Mouse (Mus musculus) midbrain, embryonic 10.5 days (tissue): ENCODE measurements around the gene Pygo2. TPM values are rescaled to one million over a fixed set of nuclear protein-coding genes. Genes with fewer than 3 reads are reported as not detected.

Source experiments
- DNase-seq: peaks from one replicate; pipeline ENCODE4 v3.0.0-alpha.2; 2017; ENCODE audit warnings: low spot score
- H3K27ac ChIP-seq: fragments of 300-500 bp; sonication (generic); replicated peaks from 2 replicates; pipeline ENCODE4 v1.5.1; 2016; ENCODE audit warnings: mild to moderate bottlenecking
- H3K27me3 ChIP-seq: fragments of 300-500 bp; sonication (generic); 2 replicates; pipeline ENCODE4 v1.6.1; 2016; ENCODE audit warnings: low read depth, mild to moderate bottlenecking; ENCODE audit not compliant: poor library complexity, severe bottlenecking
- H3K36me3 ChIP-seq: fragments of 300-500 bp; sonication (generic); 2 replicates; pipeline ENCODE4 v1.6.1; 2016; ENCODE audit warnings: mild to moderate bottlenecking, moderate library complexity
- H3K4me1 ChIP-seq: fragments of 300-500 bp; sonication (generic); 2 replicates; pipeline ENCODE4 v1.6.1; 2016
- H3K4me3 ChIP-seq: fragments of 300-500 bp; sonication (generic); 2 replicates; pipeline ENCODE4 v1.5.1; 2016; ENCODE audit warnings: mild to moderate bottlenecking, moderate library complexity
- H3K9me3 ChIP-seq: fragments of 300-500 bp; sonication (generic); replicated peaks from 2 replicates; pipeline ENCODE4 v1.6.1; 2016; ENCODE audit warnings: mild to moderate bottlenecking
- WGBS: fragments of 180-500 bp; shearing (Covaris S2); methylation state at CpG from one replicate; pipeline ENCODE4 v1.1.7; 2016; 5-methylcytosine and 5-hydroxymethylcytosine counted together
- polyA plus RNA-seq: library from polyadenylated mRNA; unstranded; fragments of >200 nt; fragmentation: Nextera tagmentation; extraction: Ambion mirVana; gene quantifications from 2 replicates; pipeline ENCODE4 v1.2.1, GENCODE M21; 2016

Pygo2 gene
- polyA plus RNA-seq, 1 experiment from 2014 or later: 43.3 TPM

GRCm38 (mm10) chr3:89395806-89396653 lies 34.0 kb upstream of the Pygo2 start:
- H3K4me3 ChIP-seq: peak overlapping the region; percentile 61
- H3K9me3 ChIP-seq: no peaks in the 10 kb centered on the region
- peak overlapping the region; percentile 79 for H3K27ac ChIP-seq
- peak; percentile 79 for DNase-seq
- peaks cover 31% of the 10 kb centered on the region for H3K27me3 ChIP-seq
- under 1% methylated on average over 44 of the region's 44 CpGs for WGBS
- 0 out of 2 replicates have a peak, but pooled peaks cover 5% of the 10 kb centered on the region for H3K36me3 ChIP-seq
- H3K4me1 ChIP-seq: peaks cover 59% of the 10 kb centered on the region

GRCm38 (mm10) chr3:89396654-89397005 lies 33.4 kb upstream of the Pygo2 start:
- Histone ChIP-seq H3K36me3 (peaks cover 11% of the 10 kb centered on the region; the same call in 1 of the 2 replicates), H3K27ac (peak overlapping the region; percentile 79; the same call in 1 of the 2 replicates), H3K4me3 (peak overlapping the region; percentile 61), H3K4me1 (peaks cover 53% of the 10 kb centered on the region), H3K27me3 (peaks cover 25% of the 10 kb centered on the region), H3K9me3 (no peaks in the 10 kb centered on the region)
- no peak for DNase-seq
- 3% methylated on average over 4 of the region's 4 CpGs for WGBS

GRCm38 (mm10) chr3:89401329-89401728 lies 28.7 kb upstream of the Pygo2 start:
- 93% methylated on average over 7 of the region's 7 CpGs for WGBS
- H3K4me3 ChIP-seq: no peak overlapping the region
- H3K4me1 ChIP-seq: peaks cover 12% of the 10 kb centered on the region
- no peaks in the 10 kb centered on the region; the same call in 1 of the 2 replicates for H3K27me3 ChIP-seq
- no peaks in the 10 kb centered on the region for H3K9me3 ChIP-seq
- H3K27ac ChIP-seq: no peak overlapping the region
- peaks cover 48% of the 10 kb centered on the region for H3K36me3 ChIP-seq
- DNase-seq: no peak

- no peaks in the 10 kb centered on the region for H3K27me3 ChIP-seq
Observed at GRCm38 (mm10) chr3:89402693-89403092, 27.3 kb upstream of the Pygo2 start, which contains the start of gene Lenep. Gene Lenep, minus strand, starts transcription at chr3:89402793.

GRCm38 (mm10) chr3:89406887-89407286 lies 23.1 kb upstream of the Pygo2 start:
- Histone ChIP-seq H3K36me3 (peaks cover 60% of the 10 kb centered on the region), H3K27me3 (no peaks in the 10 kb centered on the region), H3K4me3 (no peak overlapping the region), H3K27ac (no peak overlapping the region), H3K9me3 (no peaks in the 10 kb centered on the region), H3K4me1 (peaks cover 18% of the 10 kb centered on the region)
- DNase-seq: no peak
- 91% methylated on average over 6 of the region's 6 CpGs for WGBS

More at GRCm38 (mm10) chr3:89402693-89403092, 27.3 kb upstream of the Pygo2 start, which contains the start of gene Lenep:
- Histone ChIP-seq H3K27ac (no peak within 1 kb of the TSS), H3K9me3 (no peaks in the 10 kb centered on the region), H3K4me3 (no peak within 1 kb of the TSS), H3K4me1 (peaks cover 6% of the 10 kb centered on the region; the same call in 1 of the 2 replicates), H3K36me3 (peaks cover 59% of the 10 kb centered on the region)
- no peak for DNase-seq
- 76% methylated on average over 5 of the region's 5 CpGs for WGBS

GRCm38 (mm10) chr3:89408448-89408847 lies 21.6 kb upstream of the Pygo2 start:
- Histone ChIP-seq H3K4me1 (peaks cover 17% of the 10 kb centered on the region), H3K4me3 (no peak overlapping the region; the same call in 1 of the 2 replicates), H3K36me3 (peaks cover 50% of the 10 kb centered on the region), H3K9me3 (no peaks in the 10 kb centered on the region), H3K27ac (no peak overlapping the region), H3K27me3 (no peaks in the 10 kb centered on the region)
- WGBS: 65% methylated on average over 16 of the region's 16 CpGs
- no peak for DNase-seq

- Histone ChIP-seq H3K27ac (no peak overlapping the region), H3K36me3 (peaks cover 49% of the 10 kb centered on the region), H3K4me3 (no peak overlapping the region), H3K4me1 (peaks cover 17% of the 10 kb centered on the region), H3K9me3 (no peaks in the 10 kb centered on the region), H3K27me3 (no peaks in the 10 kb centered on the region)
- DNase-seq: no peak
- 98% methylated on average over 3 of the region's 3 CpGs for WGBS
Observed at GRCm38 (mm10) chr3:89409701-89410100, 20.3 kb upstream of the Pygo2 start.

GRCm38 (mm10) chr3:89410864-89411263 lies 19.1 kb upstream of the Pygo2 start:
- no peak for DNase-seq
- Histone ChIP-seq H3K4me3 (peak overlapping the region; percentile 65), H3K27ac (peak overlapping the region; percentile 73; the same call in 1 of the 2 replicates), H3K9me3 (no peaks in the 10 kb centered on the region), H3K27me3 (no peaks in the 10 kb centered on the region), H3K36me3 (peaks cover 54% of the 10 kb centered on the region), H3K4me1 (peaks cover 17% of the 10 kb centered on the region)
- 82% methylated on average over 10 of the region's 10 CpGs for WGBS

GRCm38 (mm10) chr3:89411490-89412393 lies 18.3 kb upstream of the Pygo2 start, which contains the start of gene Flad1:
Gene Flad1, minus strand, starts transcription at chr3:89411870.
- no peaks in the 10 kb centered on the region for H3K9me3 ChIP-seq
- H3K36me3 ChIP-seq: peaks cover 61% of the 10 kb centered on the region
- peaks cover 23% of the 10 kb centered on the region for H3K4me1 ChIP-seq
- H3K27me3 ChIP-seq: no peaks in the 10 kb centered on the region
- H3K27ac ChIP-seq: peak within 1 kb of the TSS; percentile 74
- peak within 1 kb of the TSS; percentile 65 for H3K4me3 ChIP-seq
- peak; percentile 95 for DNase-seq
- 6% methylated on average over 28 of the region's 28 CpGs for WGBS

GRCm38 (mm10) chr3:89416158-89416557 lies 13.9 kb upstream of the Pygo2 start:
- WGBS: 97% methylated on average over 8 of the region's 8 CpGs
- H3K27me3 ChIP-seq: no peaks in the 10 kb centered on the region
- DNase-seq: no peak
- no peak overlapping the region for H3K27ac ChIP-seq
- H3K36me3 ChIP-seq: peaks cover 40% of the 10 kb centered on the region
- no peaks in the 10 kb centered on the region for H3K9me3 ChIP-seq
- peak overlapping the region; percentile 73 for H3K4me3 ChIP-seq
- H3K4me1 ChIP-seq: peaks cover 40% of the 10 kb centered on the region

GRCm38 (mm10) chr3:89417131-89417530 lies 12.9 kb upstream of the Pygo2 start:
- Histone ChIP-seq H3K9me3 (no peaks in the 10 kb centered on the region), H3K27ac (peak overlapping the region; percentile 94), H3K36me3 (peaks cover 40% of the 10 kb centered on the region), H3K4me1 (peaks cover 46% of the 10 kb centered on the region), H3K27me3 (no peaks in the 10 kb centered on the region), H3K4me3 (peak overlapping the region; percentile 73)
- WGBS: 28% methylated on average over 2 of the region's 2 CpGs
- no peak for DNase-seq

GRCm38 (mm10) chr3:89417840-89418169 lies 12.2 kb upstream of the Pygo2 start:
- Histone ChIP-seq H3K4me1 (peaks cover 50% of the 10 kb centered on the region), H3K4me3 (peak overlapping the region; percentile 73), H3K27ac (peak overlapping the region; percentile 94), H3K36me3 (peaks cover 40% of the 10 kb centered on the region), H3K9me3 (no peaks in the 10 kb centered on the region), H3K27me3 (no peaks in the 10 kb centered on the region)
- WGBS: under 1% methylated on average over 20 of the region's 20 CpGs
- no peak for DNase-seq
